Mouse (Mus musculus): ENCODE data around the gene Cuta. TPM values are rescaled to one million over a fixed set of nuclear protein-coding genes. Genes with fewer than 3 reads are reported as not detected.

The Cuta gene
- polyA plus RNA-seq, 2 experiments = 127 to 146 TPM

DNA sequence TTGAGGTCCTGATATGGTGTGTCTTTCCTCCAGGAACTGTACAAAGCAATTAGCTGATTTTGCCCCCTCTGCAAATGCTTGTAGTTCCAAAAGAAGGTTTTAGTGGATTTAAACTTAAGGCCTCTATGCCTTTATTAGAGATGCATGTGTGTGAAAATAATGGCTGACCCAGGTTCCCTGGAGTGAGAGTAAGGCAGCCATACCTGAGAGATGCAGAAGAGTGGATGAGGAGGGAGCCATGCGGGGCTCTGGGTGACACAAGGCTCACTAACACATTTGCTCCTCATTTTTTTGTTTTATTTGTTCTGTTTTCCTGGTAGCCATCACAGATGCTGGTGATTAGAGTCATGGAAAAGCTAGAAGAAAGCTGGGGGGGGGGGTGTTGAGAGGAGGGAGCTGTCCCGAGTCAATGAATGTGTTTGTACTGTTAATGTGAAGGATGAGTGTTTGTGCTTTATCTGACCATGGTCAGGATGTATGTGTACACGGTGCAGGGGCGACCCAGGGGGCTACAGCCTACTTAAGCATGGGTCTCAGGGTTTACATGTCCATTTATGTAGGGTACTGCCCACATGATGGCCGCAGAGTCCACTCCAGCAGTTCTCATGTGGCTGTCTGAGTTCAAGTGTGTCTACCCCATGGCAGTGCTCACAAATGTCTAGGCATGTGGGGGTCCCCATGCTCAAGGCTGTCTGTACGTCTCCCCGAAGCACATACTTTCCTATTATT, 11.4 kb upstream of the Cuta start:
- H3K27ac ChIP-seq (replicated peaks; ENCODE audit: low read depth, low read length) = peak overlapping the region; percentile 73
- WGBS = 26% methylated on average over 7 of the region's 7 CpGs
- DNase-seq (ENCODE audit: low spot score) (no peak), ATAC-seq (ENCODE audit: low FRiP score, low read depth) (no peak)
- no peak for TF ChIP-seq POLR2A (IDR thresholded peaks at IDR 0.05; ENCODE audit: borderline replicate concordance, extremely low read depth, insufficient read depth, insufficient read length)
- H3K4me2 ChIP-seq (replicated peaks; ENCODE audit: low read depth, low read length, severe bottlenecking) = peak overlapping the region; percentile 63
- no peaks in the 10 kb centered on the region for H3K27me3 ChIP-seq (ENCODE audit: control insufficient read depth, insufficient read depth, low read length)
- H3K9me3 ChIP-seq (ENCODE audit: control insufficient read depth, low read length) = no peaks in the 10 kb centered on the region
- H3K36me3 ChIP-seq (ENCODE audit: control insufficient read depth, insufficient read depth, low read length) = peaks cover 13% of the 10 kb centered on the region
- peaks cover 70% of the 10 kb centered on the region for H3K4me1 ChIP-seq (ENCODE audit: control insufficient read depth, insufficient read depth, low read length)
- H3K4me3 ChIP-seq (replicated peaks; ENCODE audit: low read length) = peak overlapping the region; percentile 37
- 0 out of 2 replicates have a peak overlapping the region, but pooled peaks have one; percentile 40 for H3K9ac ChIP-seq (ENCODE audit: low read depth, low read length, severe bottlenecking)

- H3K36me3 ChIP-seq (ENCODE audit: control insufficient read depth, insufficient read depth, low read length) = peaks cover 4% of the 10 kb centered on the region
- H3K4me3 ChIP-seq (replicated peaks; ENCODE audit: low read length) = no peak overlapping the region
- H3K27ac ChIP-seq (replicated peaks; ENCODE audit: low read depth, low read length) = 0 out of 2 replicates have a peak overlapping the region, but pooled peaks have one; percentile 52
- H3K9ac ChIP-seq (ENCODE audit: low read depth, low read length, severe bottlenecking) = no peak overlapping the region
- no peak for TF ChIP-seq POLR2A (IDR thresholded peaks at IDR 0.05; ENCODE audit: borderline replicate concordance, extremely low read depth, insufficient read depth, insufficient read length)
- H3K4me1 ChIP-seq (ENCODE audit: control insufficient read depth, insufficient read depth, low read length) = peaks cover 75% of the 10 kb centered on the region
- 48% methylated on average over 5 of the region's 5 CpGs for WGBS
- no peak for DNase-seq (ENCODE audit: low spot score)
- H3K4me2 ChIP-seq (replicated peaks; ENCODE audit: low read depth, low read length, severe bottlenecking) = peak overlapping the region; percentile 94; the same call in 1 of the 2 replicates
- no peak for ATAC-seq (ENCODE audit: low FRiP score, low read depth)
- no peaks in the 10 kb centered on the region for H3K9me3 ChIP-seq (ENCODE audit: control insufficient read depth, low read length)
- H3K27me3 ChIP-seq (ENCODE audit: control insufficient read depth, insufficient read depth, low read length) = no peaks in the 10 kb centered on the region
Observed at GRCm38 (mm10) chr17:26949866-26950265, 10.5 kb upstream of the Cuta start.

GRCm38 (mm10) chr17:26949051-26949577, 9.7 kb upstream of the Cuta start:
- no peak for DNase-seq (ENCODE audit: low spot score)
- 7% methylated on average over 13 of the region's 14 CpGs for WGBS
- peak overlapping the region; percentile 52; the same call in 1 of the 2 replicates for H3K27ac ChIP-seq (replicated peaks; ENCODE audit: low read depth, low read length)

GRCm38 (mm10) chr17:26948316-26949050, 9.1 kb upstream of the Cuta start:
- peak overlapping the region; percentile 64 for H3K4me3 ChIP-seq (replicated peaks; ENCODE audit: low read length)
- ATAC-seq (ENCODE audit: low FRiP score, low read depth) (no peak), DNase-seq (ENCODE audit: low spot score) (no peak)
- 0% methylated on average over 22 of the region's 87 CpGs for WGBS
- H3K9me3 ChIP-seq (ENCODE audit: control insufficient read depth, low read length) = no peaks in the 10 kb centered on the region
- no peaks in the 10 kb centered on the region; the same call in 1 of the 2 replicates for H3K36me3 ChIP-seq (ENCODE audit: control insufficient read depth, insufficient read depth, low read length)
- no peaks in the 10 kb centered on the region for H3K27me3 ChIP-seq (ENCODE audit: control insufficient read depth, insufficient read depth, low read length)
- no peak for TF ChIP-seq POLR2A (IDR thresholded peaks at IDR 0.05; ENCODE audit: borderline replicate concordance, extremely low read depth, insufficient read depth, insufficient read length)
- H3K9ac ChIP-seq (ENCODE audit: low read depth, low read length, severe bottlenecking) = peak overlapping the region; percentile 72
- H3K27ac ChIP-seq (replicated peaks; ENCODE audit: low read depth, low read length) = peak overlapping the region; percentile 52
- H3K4me2 ChIP-seq (replicated peaks; ENCODE audit: low read depth, low read length, severe bottlenecking) = peak overlapping the region; percentile 94
- H3K4me1 ChIP-seq (ENCODE audit: control insufficient read depth, insufficient read depth, low read length) = peaks cover 69% of the 10 kb centered on the region

More at GRCm38 (mm10) chr17:26949051-26949577, 9.7 kb upstream of the Cuta start:
- Histone ChIP-seq H3K9me3 (ENCODE audit: control insufficient read depth, low read length) (no peaks in the 10 kb centered on the region), H3K9ac (ENCODE audit: low read depth, low read length, severe bottlenecking) (peak overlapping the region; percentile 72), H3K4me1 (ENCODE audit: control insufficient read depth, insufficient read depth, low read length) (peaks cover 75% of the 10 kb centered on the region), H3K4me2 (replicated peaks; ENCODE audit: low read depth, low read length, severe bottlenecking) (peak overlapping the region; percentile 94), H3K4me3 (replicated peaks; ENCODE audit: low read length) (peak overlapping the region; percentile 64), H3K27me3 (ENCODE audit: control insufficient read depth, insufficient read depth, low read length) (no peaks in the 10 kb centered on the region), H3K36me3 (ENCODE audit: control insufficient read depth, insufficient read depth, low read length) (no peaks in the 10 kb centered on the region; the same call in 1 of the 2 replicates)
- TF ChIP-seq POLR2A (IDR thresholded peaks at IDR 0.05; ENCODE audit: borderline replicate concordance, extremely low read depth, insufficient read depth, insufficient read length) = no peak
- no peak for ATAC-seq (ENCODE audit: low FRiP score, low read depth)
